9 mouse cellular contexts compared by ENCODE assay signal in genomic region chr12:91313974-91314587, GRCm38 (mm10).
DNase-seq lines count a peak whose midpoint lies in the region; ATAC-seq lines count a peak whose summit lies in the region.
"Had no signal": no experiment of that assay in that cellular context is flagged by ENCODE, and none has a peak within 500 bp of the region (broad histone marks: within the 10 kb centered on the region; RNA-seq: fewer than 3 reads in every experiment).

No protein-coding gene starts in this region.

- H3K27ac ChIP-seq in kidney, embryonic 16.5 days (ENCODE audit: low read length) = no peak overlapping the region
- H3K27ac ChIP-seq in hindbrain, embryonic 12.5 days = no peak overlapping the region
- H3K27ac ChIP-seq: liver, embryonic 15.5 days had no signal

- H3K9me3 ChIP-seq in kidney, embryonic 16.5 days (ENCODE audit: low read length) = no peaks in the 10 kb centered on the region
- no peaks in the 10 kb centered on the region for H3K9me3 ChIP-seq in hindbrain, embryonic 12.5 days (replicated peaks)
- H3K9me3 ChIP-seq: liver, embryonic 15.5 days had no signal

- H3K4me2 ChIP-seq in kidney, embryonic 16.5 days (replicated peaks; ENCODE audit: low read depth, low read length) = no peak overlapping the region
- H3K4me2 ChIP-seq in hindbrain, embryonic 12.5 days (replicated peaks) = no peak overlapping the region
- H3K4me2 ChIP-seq: liver, embryonic 15.5 days had no signal

- H3K27me3 ChIP-seq in kidney, embryonic 16.5 days (ENCODE audit: insufficient read depth, low read length) = no peaks in the 10 kb centered on the region
- H3K27me3 ChIP-seq in hindbrain, embryonic 12.5 days = no peaks in the 10 kb centered on the region
- H3K27me3 ChIP-seq: liver, embryonic 15.5 days had no signal

- no peak for DNase-seq in kidney, adult 18-20 months
- DNase-seq in brain, embryonic 18.5 days (ENCODE audit: low read depth, low spot score) = peak; percentile 64
- DNase-seq in mesoderm, embryonic 11.5 days (ENCODE audit: low read depth, low spot score) = peak; percentile 56
- no peak for DNase-seq in adrenal gland, postnatal 36 days
- no peak for DNase-seq in natural killer cell, adult 2 months (ENCODE audit: low spot score in 2 of 2)

- H3K9ac ChIP-seq in kidney, embryonic 16.5 days (replicated peaks; ENCODE audit: low read length) = no peak overlapping the region
- H3K9ac ChIP-seq in hindbrain, embryonic 12.5 days = no peak overlapping the region
- H3K9ac ChIP-seq: liver, embryonic 15.5 days had no signal

- peak; percentile 61; the same call in 1 of the 2 replicates for ATAC-seq in kidney, embryonic 16.5 days (ENCODE audit: low FRiP score, low TSS enrichment)
- ATAC-seq in CD4-positive, CD25-positive, alpha-beta regulatory T cell, adult 4 months = peak; percentile 92
- peak; percentile 67 for ATAC-seq in hindbrain, embryonic 12.5 days (ENCODE audit: low FRiP score)

- no peak overlapping the region for H3K4me3 ChIP-seq in kidney, embryonic 16.5 days (ENCODE audit: low read length)
- no peak overlapping the region for H3K4me3 ChIP-seq in hindbrain, embryonic 12.5 days
- H3K4me3 ChIP-seq: liver, embryonic 15.5 days had no signal

- H3K4me1 ChIP-seq in kidney, embryonic 16.5 days (ENCODE audit: insufficient read depth, low read length) = no peaks in the 10 kb centered on the region
- no peaks in the 10 kb centered on the region for H3K4me1 ChIP-seq in hindbrain, embryonic 12.5 days
- H3K4me1 ChIP-seq: liver, embryonic 15.5 days had no signal

- H3K36me3 ChIP-seq in kidney, embryonic 16.5 days (ENCODE audit: insufficient read depth, low read length) = no peaks in the 10 kb centered on the region
- H3K36me3 ChIP-seq in hindbrain, embryonic 12.5 days = no peaks in the 10 kb centered on the region

- 56% methylated on average over 10 of the region's 10 CpGs for WGBS in kidney, embryonic 16.5 days
- 59% methylated on average over 10 of the region's 10 CpGs for WGBS in hindbrain, embryonic 12.5 days

Comparison
In these comparisons a context has a peak if more than half of its experiments do, and no peak if none do; other contexts are left out.
1. DNase-seq: peak in brain, embryonic 18.5 days (single experiment) and mesoderm, embryonic 11.5 days (single experiment); none in kidney, adult 18-20 months (single experiment), adrenal gland, postnatal 36 days (0 of 2) and natural killer cell, adult 2 months (0 of 2).
2. Peak in every context shown above with its lines, with median percentiles within 50 percentile points of each other: ATAC-seq.